Mouse (Mus musculus): Measurements from ENCODE around the gene Smim24. TPM values are rescaled to one million over a fixed set of nuclear protein-coding genes. Genes with fewer than 3 reads are reported as not detected.

The Smim24 gene
- polyA plus RNA-seq, 1 experiment from 2014 or later = 3.4 TPM

DNA sequence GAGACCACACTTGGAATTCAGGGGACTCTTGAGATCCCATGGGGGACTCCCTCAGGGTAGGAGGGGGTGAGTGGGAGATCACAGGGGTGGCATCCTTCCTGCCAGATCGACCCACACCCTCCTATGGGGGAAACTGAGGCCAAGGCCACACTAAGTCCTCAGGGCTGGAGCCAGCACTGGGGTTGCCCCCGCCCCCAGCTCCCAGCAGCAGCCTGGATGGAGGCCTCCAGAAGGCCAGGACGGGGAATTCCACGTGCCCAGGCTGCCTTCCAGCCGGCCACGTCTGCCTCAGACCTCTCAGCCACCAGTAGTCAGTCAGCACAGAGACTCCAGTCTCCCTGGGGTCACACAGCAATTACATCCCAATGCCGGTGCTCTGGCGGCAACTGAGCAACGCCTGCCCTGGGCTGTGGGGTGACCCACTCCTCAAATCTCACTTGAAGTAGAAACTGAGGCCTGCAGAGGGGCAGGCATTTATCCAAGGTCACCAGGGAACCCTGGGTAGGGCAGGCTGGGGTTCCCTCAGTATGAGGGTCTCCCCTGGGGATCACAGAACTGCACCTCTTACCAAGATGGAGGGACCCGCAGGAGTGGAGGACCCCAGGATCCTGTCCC is 32.5 kb downstream of the Smim24 start:
- no peak for ATAC-seq (replicated peaks; ENCODE audit: insufficient number of reproducible peaks, low FRiP score, low TSS enrichment, low read depth)
- Histone ChIP-seq H3K9ac (replicated peaks; ENCODE audit: low read length) (peak overlapping the region; percentile 25; the same call in 1 of the 2 replicates), H3K27ac (replicated peaks; ENCODE audit: low read depth, low read length) (no peak overlapping the region), H3K9me3 (replicated peaks; ENCODE audit: control insufficient read depth, low read length) (no peaks in the 10 kb centered on the region), H3K27me3 (ENCODE audit: control insufficient read depth, insufficient read depth, low read length) (peaks cover 31% of the 10 kb centered on the region), H3K4me1 (ENCODE audit: control insufficient read depth, insufficient read depth, low read length) (peaks cover 6% of the 10 kb centered on the region), H3K4me3 (ENCODE audit: low read depth, low read length) (no peak overlapping the region), H3K4me2 (ENCODE audit: low read depth, low read length) (peak overlapping the region; percentile 74), H3K36me3 (replicated peaks; ENCODE audit: control insufficient read depth, insufficient read depth, low read depth, low read length) (no peaks in the 10 kb centered on the region)
- DNase-seq (ENCODE audit: low spot score) = no peak
- 19% methylated on average over 10 of the region's 10 CpGs for WGBS

DNA sequence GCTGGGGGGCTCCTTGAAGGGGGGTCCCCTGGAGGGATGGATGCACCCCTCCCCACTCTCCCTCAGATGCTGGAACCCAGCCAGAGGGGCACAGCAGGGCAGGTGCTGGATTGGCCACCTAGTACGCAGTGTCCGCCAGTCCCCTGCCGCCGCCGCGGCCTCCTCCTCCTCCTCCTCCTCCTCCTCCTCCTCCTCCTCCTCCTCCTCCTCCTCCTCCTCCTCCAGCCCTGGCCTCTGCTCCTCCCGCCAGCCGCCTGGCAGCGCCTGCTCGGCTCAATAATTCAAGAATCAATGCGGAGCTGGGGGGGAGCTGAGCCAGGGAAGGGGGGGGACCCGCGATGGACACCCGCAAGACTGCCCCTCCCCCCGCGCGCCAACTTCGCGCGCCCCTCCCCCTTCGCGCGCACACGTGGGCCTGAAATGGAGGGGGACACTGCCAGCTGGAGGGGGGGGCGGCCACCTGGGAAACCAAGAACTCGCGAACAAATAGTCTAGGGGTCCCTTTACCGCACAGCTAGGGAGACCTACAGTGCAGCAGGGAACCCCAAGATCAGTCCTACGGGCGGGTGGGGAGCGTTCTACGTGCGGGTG is 33.3 kb downstream of the Smim24 start:
- H3K4me3 ChIP-seq (ENCODE audit: low read depth, low read length) = peak overlapping the region; percentile 41
- peak overlapping the region; percentile 62 for H3K9ac ChIP-seq (replicated peaks; ENCODE audit: low read length)
- 1% methylated on average over 13 of the region's 33 CpGs for WGBS
- peaks cover 6% of the 10 kb centered on the region for H3K4me1 ChIP-seq (ENCODE audit: control insufficient read depth, insufficient read depth, low read length)
- DNase-seq (ENCODE audit: low spot score) = no peak
- ATAC-seq (replicated peaks; ENCODE audit: insufficient number of reproducible peaks, low FRiP score, low TSS enrichment, low read depth) = no peak
- H3K27me3 ChIP-seq (ENCODE audit: control insufficient read depth, insufficient read depth, low read length) = peaks cover 31% of the 10 kb centered on the region
- H3K9me3 ChIP-seq (replicated peaks; ENCODE audit: control insufficient read depth, low read length) = no peaks in the 10 kb centered on the region
- H3K27ac ChIP-seq (replicated peaks; ENCODE audit: low read depth, low read length) = no peak overlapping the region
- H3K4me2 ChIP-seq (ENCODE audit: low read depth, low read length) = peak overlapping the region; percentile 74
- no peaks in the 10 kb centered on the region for H3K36me3 ChIP-seq (replicated peaks; ENCODE audit: control insufficient read depth, insufficient read depth, low read depth, low read length)

DNA sequence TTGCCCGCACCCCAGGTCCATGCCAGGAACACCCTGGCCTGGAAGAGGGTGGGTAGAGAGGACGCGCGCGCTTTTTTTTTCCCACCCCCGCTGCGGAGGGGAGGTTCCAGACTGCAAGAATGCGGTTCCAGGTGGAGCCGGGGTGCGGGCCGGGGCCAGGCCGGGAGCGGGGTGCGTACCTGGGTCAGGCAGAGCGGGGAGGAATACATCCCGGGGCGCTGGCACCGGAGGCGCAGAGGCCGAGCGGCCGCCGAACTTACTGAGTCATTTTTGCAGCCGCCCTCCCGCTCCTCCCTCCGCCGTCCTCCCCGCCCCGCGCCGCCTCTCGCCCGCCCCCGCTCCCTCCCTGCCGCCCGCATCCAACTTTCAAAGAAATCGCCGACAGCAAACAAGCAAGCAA is 34.0 kb downstream of the Smim24 start:
- 2% methylated on average over 38 of the region's 38 CpGs for WGBS
- Histone ChIP-seq H3K4me2 (ENCODE audit: low read depth, low read length) (peak overlapping the region; percentile 74), H3K4me3 (ENCODE audit: low read depth, low read length) (peak overlapping the region; percentile 41), H3K9me3 (replicated peaks; ENCODE audit: control insufficient read depth, low read length) (no peaks in the 10 kb centered on the region), H3K27ac (replicated peaks; ENCODE audit: low read depth, low read length) (no peak overlapping the region), H3K27me3 (ENCODE audit: control insufficient read depth, insufficient read depth, low read length) (peaks cover 31% of the 10 kb centered on the region), H3K4me1 (ENCODE audit: control insufficient read depth, insufficient read depth, low read length) (peaks cover 6% of the 10 kb centered on the region), H3K36me3 (replicated peaks; ENCODE audit: control insufficient read depth, insufficient read depth, low read depth, low read length) (no peaks in the 10 kb centered on the region), H3K9ac (replicated peaks; ENCODE audit: low read length) (peak overlapping the region; percentile 62)
- ATAC-seq (replicated peaks; ENCODE audit: insufficient number of reproducible peaks, low FRiP score, low TSS enrichment, low read depth) (no peak), DNase-seq (ENCODE audit: low spot score) (no peak)

DNA sequence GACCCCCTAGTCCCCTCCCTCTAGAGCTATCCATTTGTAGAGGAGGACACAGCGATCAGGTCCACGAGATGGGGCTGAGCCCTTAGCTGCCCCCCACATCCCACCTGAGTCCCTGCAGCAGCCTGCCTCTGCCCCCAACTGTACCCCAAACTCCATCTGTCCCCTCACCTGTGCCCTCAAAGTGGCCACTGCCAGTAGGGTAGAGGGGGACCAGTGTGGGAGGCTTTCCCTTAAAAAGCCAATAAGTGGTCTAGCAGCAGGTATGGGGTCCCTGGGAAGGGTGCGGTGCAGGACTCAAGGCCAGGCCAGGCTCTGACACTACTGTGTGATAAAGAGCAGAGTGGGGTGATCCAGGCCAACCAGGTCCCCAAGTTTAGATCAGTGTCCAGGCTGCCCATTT is 34.5 kb downstream of the Smim24 start:
- Histone ChIP-seq H3K36me3 (replicated peaks; ENCODE audit: control insufficient read depth, insufficient read depth, low read depth, low read length) (no peaks in the 10 kb centered on the region), H3K4me1 (ENCODE audit: control insufficient read depth, insufficient read depth, low read length) (peaks cover 6% of the 10 kb centered on the region), H3K9ac (replicated peaks; ENCODE audit: low read length) (peak overlapping the region; percentile 62; the same call in 1 of the 2 replicates), H3K27ac (replicated peaks; ENCODE audit: low read depth, low read length) (no peak overlapping the region), H3K9me3 (replicated peaks; ENCODE audit: control insufficient read depth, low read length) (no peaks in the 10 kb centered on the region), H3K4me2 (ENCODE audit: low read depth, low read length) (peak overlapping the region; percentile 74), H3K4me3 (ENCODE audit: low read depth, low read length) (peak overlapping the region; percentile 41), H3K27me3 (ENCODE audit: control insufficient read depth, insufficient read depth, low read length) (peaks cover 31% of the 10 kb centered on the region)
- WGBS = 27% methylated on average over 3 of the region's 3 CpGs
- no peak for ATAC-seq (replicated peaks; ENCODE audit: insufficient number of reproducible peaks, low FRiP score, low TSS enrichment, low read depth)
- no peak for DNase-seq (ENCODE audit: low spot score)

DNA sequence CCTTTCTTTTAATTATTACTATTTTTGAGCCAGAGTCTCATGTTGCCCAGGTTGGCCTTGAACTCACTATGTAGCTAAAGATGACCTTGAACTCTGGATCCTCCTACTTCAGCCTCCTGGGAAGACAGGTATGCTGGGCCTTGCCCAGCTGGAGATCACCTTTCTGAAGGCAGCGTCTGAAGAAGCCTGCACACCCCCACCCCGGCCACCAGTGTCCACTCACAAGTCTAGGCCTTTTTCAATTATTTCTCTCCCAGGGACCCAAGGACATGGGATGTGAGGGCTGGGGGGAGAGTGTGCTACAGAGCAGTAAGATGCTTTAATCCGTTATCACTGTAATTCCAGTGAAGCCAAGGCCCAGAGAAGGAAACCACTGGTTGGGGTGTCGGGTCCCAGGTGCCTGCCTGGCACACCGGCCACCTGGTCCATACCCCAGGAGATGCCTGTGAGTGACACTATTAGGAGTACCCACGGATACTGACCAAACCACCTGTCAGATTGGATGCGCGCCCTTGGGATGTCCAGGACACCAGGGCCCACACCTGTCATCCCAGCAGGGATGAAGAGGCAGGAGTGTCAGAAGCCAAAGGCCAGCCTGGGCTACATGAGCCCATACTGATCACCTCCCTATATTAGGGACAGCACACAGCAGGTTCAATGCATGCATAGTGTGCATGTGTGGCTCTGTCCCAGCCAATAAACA is 35.1 kb downstream of the Smim24 start:
- Histone ChIP-seq H3K27me3 (ENCODE audit: control insufficient read depth, insufficient read depth, low read length) (peaks cover 31% of the 10 kb centered on the region), H3K36me3 (replicated peaks; ENCODE audit: control insufficient read depth, insufficient read depth, low read depth, low read length) (no peaks in the 10 kb centered on the region), H3K9me3 (replicated peaks; ENCODE audit: control insufficient read depth, low read length) (no peaks in the 10 kb centered on the region), H3K9ac (replicated peaks; ENCODE audit: low read length) (no peak overlapping the region), H3K4me3 (ENCODE audit: low read depth, low read length) (no peak overlapping the region), H3K4me2 (ENCODE audit: low read depth, low read length) (no peak overlapping the region), H3K4me1 (ENCODE audit: control insufficient read depth, insufficient read depth, low read length) (peaks cover 6% of the 10 kb centered on the region), H3K27ac (replicated peaks; ENCODE audit: low read depth, low read length) (no peak overlapping the region)
- 76% methylated on average over 8 of the region's 8 CpGs for WGBS
- no peak for ATAC-seq (replicated peaks; ENCODE audit: insufficient number of reproducible peaks, low FRiP score, low TSS enrichment, low read depth)
- DNase-seq (ENCODE audit: low spot score) = no peak

DNA sequence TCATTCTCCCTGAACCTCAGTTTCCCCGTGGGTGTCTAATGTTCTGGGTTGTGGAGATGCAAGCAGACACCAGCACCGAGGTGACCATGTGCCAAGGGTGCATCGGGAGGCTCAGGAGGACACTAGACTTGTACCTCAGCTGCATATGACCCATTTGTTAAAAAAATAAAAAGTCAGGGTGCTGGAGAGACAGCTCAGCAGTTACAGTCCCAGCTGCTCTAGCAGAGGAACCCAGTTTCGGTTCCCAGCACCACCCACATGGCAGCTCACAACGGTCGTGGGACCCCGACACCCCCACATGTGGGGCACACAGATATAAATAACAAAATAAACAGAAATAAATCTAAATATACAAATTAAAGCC is 35.6 kb downstream of the Smim24 start:
- Histone ChIP-seq H3K9ac (replicated peaks; ENCODE audit: low read length) (no peak overlapping the region), H3K4me3 (ENCODE audit: low read depth, low read length) (no peak overlapping the region), H3K27ac (replicated peaks; ENCODE audit: low read depth, low read length) (no peak overlapping the region), H3K4me2 (ENCODE audit: low read depth, low read length) (no peak overlapping the region), H3K9me3 (replicated peaks; ENCODE audit: control insufficient read depth, low read length) (no peaks in the 10 kb centered on the region), H3K27me3 (ENCODE audit: control insufficient read depth, insufficient read depth, low read length) (peaks cover 31% of the 10 kb centered on the region), H3K36me3 (replicated peaks; ENCODE audit: control insufficient read depth, insufficient read depth, low read depth, low read length) (no peaks in the 10 kb centered on the region), H3K4me1 (ENCODE audit: control insufficient read depth, insufficient read depth, low read length) (peaks cover 9% of the 10 kb centered on the region)
- ATAC-seq (replicated peaks; ENCODE audit: insufficient number of reproducible peaks, low FRiP score, low TSS enrichment, low read depth) (no peak), DNase-seq (ENCODE audit: low spot score) (no peak)
- WGBS = 87% methylated on average over 7 of the region's 7 CpGs

DNA sequence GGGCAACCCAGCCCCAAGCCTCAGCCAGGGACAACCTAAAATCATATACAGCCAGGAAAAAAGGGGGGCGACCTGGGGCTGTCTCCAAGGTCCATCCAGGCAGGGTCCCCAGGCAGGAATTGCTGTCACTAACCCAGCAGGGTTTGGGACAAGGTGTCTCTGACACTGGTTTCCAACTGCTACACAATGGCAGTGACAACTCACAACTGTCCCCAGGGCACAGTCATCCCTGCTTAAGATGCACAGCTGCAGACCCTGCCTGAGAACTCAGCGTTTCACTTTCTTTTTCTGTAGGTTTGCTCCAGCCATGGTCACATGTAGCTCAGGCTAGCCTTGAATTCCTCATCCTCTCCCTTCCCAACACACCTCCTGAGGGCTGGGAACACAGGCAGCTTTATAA is 36.2 kb downstream of the Smim24 start:
- 21% methylated on average over 2 of the region's 2 CpGs for WGBS
- Histone ChIP-seq H3K27ac (replicated peaks; ENCODE audit: low read depth, low read length) (no peak overlapping the region), H3K4me3 (ENCODE audit: low read depth, low read length) (no peak overlapping the region), H3K4me1 (ENCODE audit: control insufficient read depth, insufficient read depth, low read length) (peaks cover 9% of the 10 kb centered on the region), H3K9me3 (replicated peaks; ENCODE audit: control insufficient read depth, low read length) (no peaks in the 10 kb centered on the region), H3K27me3 (ENCODE audit: control insufficient read depth, insufficient read depth, low read length) (peaks cover 31% of the 10 kb centered on the region), H3K9ac (replicated peaks; ENCODE audit: low read length) (no peak overlapping the region), H3K36me3 (replicated peaks; ENCODE audit: control insufficient read depth, insufficient read depth, low read depth, low read length) (no peaks in the 10 kb centered on the region), H3K4me2 (ENCODE audit: low read depth, low read length) (peak overlapping the region; percentile 90)
- ATAC-seq (replicated peaks; ENCODE audit: insufficient number of reproducible peaks, low FRiP score, low TSS enrichment, low read depth) = no peak
- no peak for DNase-seq (ENCODE audit: low spot score)

DNA sequence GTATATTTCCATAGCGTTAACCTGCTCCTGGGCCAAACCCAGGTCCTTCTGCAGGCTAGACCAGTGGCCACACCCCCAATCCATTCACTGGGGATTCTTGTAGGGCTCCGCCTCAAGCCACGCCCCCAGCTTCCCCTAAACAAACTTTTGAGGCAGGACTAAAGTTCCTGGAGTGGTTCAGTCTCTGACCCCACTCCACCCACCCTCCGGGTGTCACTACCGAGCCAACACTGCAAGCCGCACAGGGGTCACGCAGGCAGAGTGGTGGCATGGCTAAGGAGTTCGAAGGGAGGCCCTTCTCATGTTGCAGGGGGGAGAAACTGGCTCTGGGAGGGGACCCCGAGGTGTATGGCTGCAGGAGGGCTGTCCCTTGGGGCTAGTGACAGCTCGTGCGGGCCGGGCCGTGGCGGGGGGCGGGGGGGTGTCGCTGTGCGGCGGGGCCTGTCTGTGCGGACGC is 36.8 kb downstream of the Smim24 start:
- H3K4me2 ChIP-seq (ENCODE audit: low read depth, low read length) = peak overlapping the region; percentile 90
- H3K9me3 ChIP-seq (replicated peaks; ENCODE audit: control insufficient read depth, low read length) = no peaks in the 10 kb centered on the region
- peak overlapping the region; percentile 81 for H3K27ac ChIP-seq (replicated peaks; ENCODE audit: low read depth, low read length)
- peak overlapping the region; percentile 83 for H3K9ac ChIP-seq (replicated peaks; ENCODE audit: low read length)
- peak overlapping the region; percentile 81 for H3K4me3 ChIP-seq (ENCODE audit: low read depth, low read length)
- under 1% methylated on average over 20 of the region's 20 CpGs for WGBS
- ATAC-seq (replicated peaks; ENCODE audit: insufficient number of reproducible peaks, low FRiP score, low TSS enrichment, low read depth) (0 out of 2 replicates have a peak, but pooled peaks have one; percentile 5), DNase-seq (ENCODE audit: low spot score) (peak; percentile 87)
- H3K27me3 ChIP-seq (ENCODE audit: control insufficient read depth, insufficient read depth, low read length) = peaks cover 31% of the 10 kb centered on the region
- no peaks in the 10 kb centered on the region for H3K36me3 ChIP-seq (replicated peaks; ENCODE audit: control insufficient read depth, insufficient read depth, low read depth, low read length)
- peaks cover 9% of the 10 kb centered on the region for H3K4me1 ChIP-seq (ENCODE audit: control insufficient read depth, insufficient read depth, low read length)
